Mouse (Mus musculus): ENCODE measurements around the gene Btbd9.

GRCm38 (mm10) chr17:30263535-30263934 is 312.8 kb downstream of the Btbd9 start:
- TF ChIP-seq POLR2A (IDR thresholded peaks at IDR 0.05; ENCODE audit: low read depth, low read length) (no peak), CTCF (IDR thresholded peaks at IDR 0.05; ENCODE audit: borderline replicate concordance, insufficient read depth, low read length) (no peak)
